Mouse (Mus musculus): ENCODE data around the gene Plekhg4. TPM values are rescaled to one million over a fixed set of nuclear protein-coding genes. Genes with fewer than 3 reads are reported as not detected.

Gene Plekhg4
- polyA plus RNA-seq, 1 experiment from 2014 or later, result 0.55 TPM

DNA sequence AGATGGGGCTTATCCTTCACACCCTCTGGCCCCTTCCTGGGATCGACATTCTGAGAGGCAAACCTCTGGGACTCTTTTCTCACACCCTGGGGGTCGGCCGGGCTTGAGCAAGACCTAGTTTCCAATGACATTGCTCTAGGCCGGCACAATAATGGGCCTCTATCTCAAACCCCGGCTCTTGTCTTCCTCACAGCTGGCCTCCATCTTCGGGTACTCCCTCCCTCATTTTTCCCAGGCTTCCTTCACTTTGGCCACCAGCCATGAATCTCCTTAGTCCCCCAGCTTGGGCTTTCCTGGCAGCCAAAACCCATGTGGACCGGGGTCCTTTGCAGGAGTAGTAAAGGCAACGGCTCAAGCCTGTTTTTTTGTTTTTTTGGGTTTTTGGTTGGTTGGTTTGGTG, 31.7 kb upstream of the Plekhg4 start:
- Histone ChIP-seq H3K36me3 (peaks cover 19% of the 10 kb centered on the region), H3K4me2 (no peak overlapping the region), H3K4me3 (no peak overlapping the region), H3K4me1 (peaks cover 36% of the 10 kb centered on the region), H3K27me3 (no peaks in the 10 kb centered on the region), H3K9me3 (no peaks in the 10 kb centered on the region), H3K9ac (no peak overlapping the region), H3K27ac (no peak overlapping the region; the same call in 1 of the 2 replicates)
- 41% methylated on average over 8 of the region's 8 CpGs for WGBS
- no peak for ATAC-seq (ENCODE audit: insufficient number of reproducible peaks, low FRiP score, low TSS enrichment, low read depth)

DNA sequence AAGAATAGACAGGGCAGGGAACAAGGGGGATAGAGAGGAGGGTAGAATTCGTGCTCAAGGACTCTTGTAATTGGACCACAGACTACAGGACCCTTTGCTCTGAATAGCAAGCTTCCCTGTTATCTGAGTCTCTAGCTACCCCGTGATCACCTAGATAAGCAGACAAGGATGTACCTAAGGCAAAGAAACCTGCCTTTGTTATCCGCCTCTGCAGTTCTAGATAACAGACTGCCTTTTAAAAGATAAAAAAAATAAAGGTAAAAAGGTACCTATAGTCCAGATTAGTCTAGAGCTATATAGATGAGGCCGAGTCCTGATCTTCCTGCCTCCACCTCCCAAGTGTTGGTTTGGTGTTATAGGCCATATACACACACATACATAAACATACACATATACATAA, 30.3 kb upstream of the Plekhg4 start:
- Histone ChIP-seq H3K4me3 (no peak overlapping the region), H3K4me1 (peaks cover 45% of the 10 kb centered on the region), H3K27ac (no peak overlapping the region), H3K9me3 (no peaks in the 10 kb centered on the region), H3K9ac (no peak overlapping the region), H3K27me3 (no peaks in the 10 kb centered on the region), H3K36me3 (peaks cover 7% of the 10 kb centered on the region), H3K4me2 (no peak overlapping the region)
- WGBS, result 85% methylated on average over 4 of the region's 4 CpGs
- no peak for ATAC-seq (ENCODE audit: insufficient number of reproducible peaks, low FRiP score, low TSS enrichment, low read depth)

DNA sequence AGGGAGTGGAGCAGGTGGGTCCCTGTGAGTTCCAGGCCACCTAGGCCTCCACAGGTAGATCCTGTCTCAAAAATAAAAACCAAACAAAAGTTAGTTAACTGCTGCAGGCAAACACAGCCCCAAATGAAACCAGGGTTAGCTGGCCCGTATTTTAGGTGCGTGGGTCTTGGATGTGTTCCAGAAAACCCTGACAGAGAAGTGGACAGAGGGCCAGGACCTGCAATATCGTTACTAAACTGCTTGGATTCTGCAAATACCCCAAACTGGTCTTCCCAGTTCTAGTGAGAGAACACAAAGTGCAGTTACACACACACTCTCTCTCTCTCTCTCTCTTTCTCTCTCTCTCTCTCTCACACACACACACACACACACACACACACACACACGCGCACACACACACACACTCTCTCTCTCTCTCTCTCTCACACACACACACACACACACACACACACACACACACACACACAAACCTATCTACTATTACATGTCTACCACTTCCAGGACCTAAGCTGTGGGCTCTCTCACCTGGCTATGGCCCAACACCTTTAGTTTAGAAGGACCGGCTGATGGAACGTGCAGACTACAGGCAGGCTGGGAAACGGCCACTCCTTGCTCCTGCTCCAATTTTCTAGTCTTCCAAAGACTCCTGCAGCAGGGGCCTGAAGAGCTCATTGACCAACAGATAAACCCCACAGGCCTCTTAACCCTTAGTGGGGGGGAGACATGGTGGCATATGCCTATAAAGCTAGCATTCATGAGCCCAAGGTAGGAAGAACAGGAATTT, 29.1 kb upstream of the Plekhg4 start:
- no peak overlapping the region for H3K4me3 ChIP-seq
- H3K9me3 ChIP-seq, result no peaks in the 10 kb centered on the region
- H3K27me3 ChIP-seq, result no peaks in the 10 kb centered on the region
- no peak overlapping the region; the same call in 1 of the 2 replicates for H3K27ac ChIP-seq
- no peaks in the 10 kb centered on the region for H3K36me3 ChIP-seq
- H3K9ac ChIP-seq, result no peak overlapping the region
- no peak for ATAC-seq (ENCODE audit: insufficient number of reproducible peaks, low FRiP score, low TSS enrichment, low read depth)
- no peak overlapping the region for H3K4me2 ChIP-seq
- 67% methylated on average over 8 of the region's 8 CpGs for WGBS
- peaks cover 47% of the 10 kb centered on the region for H3K4me1 ChIP-seq

DNA sequence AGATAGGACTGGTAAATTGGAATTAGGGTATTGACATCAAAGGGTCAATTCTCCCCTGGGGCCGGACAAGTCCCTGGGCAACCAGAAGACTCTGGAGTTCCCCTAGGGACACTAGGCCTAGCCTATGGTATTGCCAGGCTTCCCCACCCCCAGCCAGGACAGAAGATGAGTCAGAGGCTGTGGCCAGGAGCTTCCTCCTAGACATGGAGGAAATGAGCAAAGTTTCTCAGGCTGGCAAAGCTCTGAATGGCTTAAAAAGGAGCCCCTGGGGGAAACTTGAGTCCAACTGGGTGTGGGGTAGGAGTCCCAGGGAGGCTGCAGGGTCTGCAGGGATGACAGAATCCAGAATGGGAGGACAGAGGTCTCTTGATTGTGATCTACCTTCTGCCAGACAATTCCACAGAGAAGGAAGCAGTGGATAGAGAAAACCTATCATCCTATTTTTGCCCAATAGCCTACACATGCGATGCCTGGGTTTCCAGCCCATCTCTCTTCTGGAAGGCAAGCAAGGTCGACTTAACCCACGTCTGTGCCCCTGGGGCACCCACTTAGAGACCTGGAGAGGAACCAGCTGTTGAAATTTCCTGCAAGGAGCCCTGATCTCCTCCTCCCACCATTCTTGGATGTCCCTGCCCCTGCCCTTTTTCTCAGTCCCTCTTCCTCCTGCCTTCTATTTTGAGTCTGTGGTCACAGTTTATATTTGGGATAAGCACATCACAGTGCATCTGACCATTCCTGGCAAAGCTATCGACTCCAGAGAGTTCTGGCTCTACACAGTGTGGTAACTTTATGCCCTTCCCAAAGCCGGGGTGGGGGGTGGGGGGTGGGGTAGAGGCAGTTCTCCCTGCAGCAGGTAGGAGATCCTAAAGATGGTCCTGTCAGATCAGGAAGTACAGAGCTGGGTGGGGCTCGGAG, 27.8 kb upstream of the Plekhg4 start:
- H3K27me3 ChIP-seq, result no peaks in the 10 kb centered on the region
- no peak overlapping the region for H3K9ac ChIP-seq
- H3K4me2 ChIP-seq, result no peak overlapping the region
- peaks cover 54% of the 10 kb centered on the region for H3K4me1 ChIP-seq
- no peaks in the 10 kb centered on the region for H3K9me3 ChIP-seq
- no peak overlapping the region for H3K4me3 ChIP-seq
- no peaks in the 10 kb centered on the region for H3K36me3 ChIP-seq
- ATAC-seq (ENCODE audit: insufficient number of reproducible peaks, low FRiP score, low TSS enrichment, low read depth), result no peak
- peak overlapping the region; percentile 22 for H3K27ac ChIP-seq
- 51% methylated on average over 7 of the region's 7 CpGs for WGBS

DNA sequence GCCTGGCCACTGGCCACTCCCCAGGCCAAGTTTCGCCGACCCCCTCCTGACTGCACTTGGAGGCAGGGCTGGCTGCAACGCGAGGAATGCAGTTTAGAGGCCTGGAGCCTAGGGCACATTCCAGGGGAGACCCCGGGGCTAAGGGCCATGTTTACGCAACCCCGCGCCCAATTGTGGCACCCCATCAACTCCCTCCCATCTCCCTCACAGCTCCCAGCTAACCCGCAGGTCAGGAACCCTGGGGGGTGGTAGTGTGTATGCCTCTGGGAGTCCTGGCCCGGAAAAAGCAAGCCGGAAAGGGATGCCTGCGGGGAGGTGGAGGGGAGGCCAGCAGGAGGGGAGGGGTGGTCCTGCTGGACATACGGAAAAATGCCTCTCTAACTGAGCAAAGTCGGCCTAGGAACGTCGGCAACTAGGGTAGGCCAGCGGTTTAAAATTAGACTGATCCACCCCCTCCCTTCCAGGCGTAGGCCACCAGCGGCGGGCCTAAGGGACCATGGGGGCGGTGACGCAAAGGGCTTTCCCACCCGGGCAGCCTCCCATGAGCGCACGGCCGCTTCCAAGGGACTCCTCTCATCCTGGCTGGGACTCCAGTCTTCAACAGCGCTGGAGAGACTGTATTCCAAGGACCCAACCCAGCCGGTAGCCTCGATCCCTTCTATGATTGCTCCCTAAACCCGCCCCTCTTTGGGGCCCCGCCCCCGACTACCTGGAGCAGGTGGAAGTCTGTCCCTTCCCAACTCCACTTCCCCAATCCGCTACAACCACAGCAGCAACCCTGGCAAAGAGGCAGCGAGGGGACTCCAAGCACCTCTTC, 26.3 kb upstream of the Plekhg4 start:
- ATAC-seq (ENCODE audit: insufficient number of reproducible peaks, low FRiP score, low TSS enrichment, low read depth), result peak; percentile 0; the same call in 1 of the 2 replicates
- Histone ChIP-seq H3K4me1 (peaks cover 51% of the 10 kb centered on the region), H3K36me3 (no peaks in the 10 kb centered on the region), H3K4me3 (peak overlapping the region; percentile 61), H3K9me3 (no peaks in the 10 kb centered on the region), H3K9ac (peak overlapping the region; percentile 60), H3K27ac (peak overlapping the region; percentile 85), H3K4me2 (peak overlapping the region; percentile 98), H3K27me3 (no peaks in the 10 kb centered on the region)
- WGBS, result 3% methylated on average over 34 of the region's 34 CpGs

DNA sequence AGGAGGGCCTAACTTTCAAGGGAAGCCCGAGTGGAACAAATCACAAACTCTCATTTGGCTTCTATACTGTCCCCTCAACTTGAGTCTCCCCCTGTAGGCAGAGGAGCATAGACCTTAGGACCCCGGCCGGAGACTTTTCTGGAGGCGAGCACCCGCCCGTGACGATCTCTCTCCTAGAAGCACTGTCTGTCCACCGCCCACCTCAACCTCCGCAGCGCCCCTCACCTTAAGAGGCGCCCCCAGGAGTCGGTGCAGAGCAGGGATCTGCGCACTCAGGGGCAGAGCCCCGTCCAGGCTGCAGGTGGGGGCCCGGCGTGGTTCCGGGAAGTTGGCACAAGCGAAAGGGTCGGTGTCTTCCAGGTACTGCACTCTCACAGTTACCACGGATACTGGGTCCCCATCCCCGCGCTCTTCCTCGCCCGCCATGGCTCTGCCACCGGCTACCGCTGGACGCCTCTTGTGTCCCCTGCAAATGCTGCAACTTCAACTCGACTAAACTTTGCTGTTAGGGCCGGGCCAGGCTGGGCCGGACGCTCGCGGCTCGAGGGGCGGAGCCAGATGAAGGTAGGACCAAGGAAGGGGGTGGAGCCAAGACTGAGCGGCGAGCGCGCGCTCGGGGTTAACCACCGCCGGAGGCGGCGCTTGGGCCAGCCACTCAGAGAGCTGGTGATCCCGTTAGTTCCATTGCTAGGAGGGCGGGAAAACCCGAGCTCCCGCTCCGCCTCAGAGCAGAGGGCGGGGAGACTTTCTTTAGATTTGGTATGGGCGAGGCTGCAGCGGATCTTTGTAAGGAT, 25.4 kb upstream of the Plekhg4 start, which contains the start of gene Fhod1:
Gene Fhod1, minus strand, starts transcription at position 526 of the 794 bp plus-strand sequence.
- no peaks in the 10 kb centered on the region for H3K36me3 ChIP-seq
- WGBS, result under 1% methylated on average over 53 of the region's 53 CpGs
- peak within 1 kb of the TSS; percentile 61 for H3K4me3 ChIP-seq
- peak within 1 kb of the TSS; percentile 67 for H3K9ac ChIP-seq
- peak within 1 kb of the TSS; percentile 85 for H3K27ac ChIP-seq
- no peaks in the 10 kb centered on the region for H3K9me3 ChIP-seq
- no peaks in the 10 kb centered on the region for H3K27me3 ChIP-seq
- H3K4me2 ChIP-seq, result peak within 1 kb of the TSS; percentile 98
- H3K4me1 ChIP-seq, result peaks cover 51% of the 10 kb centered on the region
- peak; percentile 91 for ATAC-seq (ENCODE audit: insufficient number of reproducible peaks, low FRiP score, low TSS enrichment, low read depth)

DNA sequence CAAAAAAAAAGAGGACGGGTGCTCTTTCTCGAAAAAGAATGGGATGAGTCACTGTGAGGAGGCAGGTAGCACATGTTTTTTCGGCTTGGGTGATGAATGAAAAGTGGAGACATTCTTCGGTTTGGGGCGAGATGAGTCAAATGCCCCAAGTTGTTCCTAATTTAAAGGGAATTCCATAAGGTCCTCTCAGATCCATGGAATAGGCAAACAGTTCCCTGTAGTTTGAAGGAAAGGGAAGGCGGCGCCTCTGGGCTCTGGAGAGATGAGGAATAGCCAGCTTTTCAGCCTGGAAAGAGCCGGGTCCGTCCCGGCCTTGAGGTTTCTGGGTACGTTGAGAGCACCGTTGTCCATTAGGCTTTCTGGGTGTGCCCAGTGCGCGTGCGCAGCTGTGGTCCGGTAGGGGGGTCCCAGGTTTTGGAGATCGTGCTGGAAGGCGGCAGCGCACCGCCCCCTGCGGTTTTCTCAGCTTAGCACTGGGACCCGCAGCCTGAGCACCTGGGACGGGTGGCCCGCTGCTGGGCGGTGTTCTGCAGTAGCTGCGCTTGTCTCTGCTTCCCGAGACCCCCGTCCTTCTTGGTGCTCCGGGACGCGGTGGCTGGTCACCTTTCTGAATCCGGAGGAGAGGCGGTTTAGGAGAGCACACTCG, 24.5 kb upstream of the Plekhg4 start, which contains the start of gene Slc9a5:
Gene Slc9a5, plus strand, starts transcription at position 394 of the 646 bp plus-strand sequence.
- WGBS, result 0% methylated on average over 34 of the region's 34 CpGs
- no peak for ATAC-seq (ENCODE audit: insufficient number of reproducible peaks, low FRiP score, low TSS enrichment, low read depth)

DNA sequence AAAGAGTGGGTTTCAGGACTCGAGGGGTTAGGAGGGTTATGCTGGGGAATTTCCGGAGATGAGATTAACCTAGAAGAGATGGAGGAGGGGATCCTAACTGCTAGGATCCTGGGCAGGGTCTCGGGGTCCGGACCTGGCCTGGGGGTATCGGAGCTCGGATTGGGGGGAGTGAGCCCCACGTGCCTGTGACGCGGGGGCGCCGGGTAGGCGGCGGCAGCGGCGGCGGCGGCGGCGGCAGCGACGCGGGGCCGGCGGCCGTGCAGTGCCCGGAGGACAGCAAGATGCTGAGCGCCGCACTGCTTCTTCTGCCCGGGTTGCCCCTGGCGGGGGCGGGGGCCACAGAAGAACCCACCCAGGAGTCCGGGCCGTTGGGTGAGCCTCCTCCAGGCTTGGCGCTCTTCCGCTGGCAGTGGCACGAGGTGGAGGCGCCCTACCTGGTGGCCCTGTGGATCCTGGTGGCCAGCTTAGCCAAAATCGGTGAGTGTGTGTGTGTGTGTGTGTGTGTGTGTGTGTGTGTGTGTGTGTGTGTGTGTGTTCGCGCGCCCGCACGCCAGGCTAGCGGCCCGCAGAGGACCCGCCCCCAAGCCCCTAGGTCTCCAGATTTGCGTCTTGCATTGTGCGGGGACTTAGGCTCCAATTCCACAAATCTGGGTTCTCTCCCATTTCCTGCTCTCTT, 23.8 kb upstream of the Plekhg4 start:
- ATAC-seq (ENCODE audit: insufficient number of reproducible peaks, low FRiP score, low TSS enrichment, low read depth), result no peak
- peak overlapping the region; percentile 82 for H3K27ac ChIP-seq

More for the DNA sequence above, 24.5 kb upstream of the Plekhg4 start, which contains the start of gene Slc9a5:
- H3K9me3 ChIP-seq, result no peaks in the 10 kb centered on the region
- H3K4me1 ChIP-seq, result peaks cover 52% of the 10 kb centered on the region
- H3K36me3 ChIP-seq, result no peaks in the 10 kb centered on the region
- H3K9ac ChIP-seq, result peak within 1 kb of the TSS; percentile 67
- peak within 1 kb of the TSS; percentile 98 for H3K4me2 ChIP-seq
- H3K4me3 ChIP-seq, result peak within 1 kb of the TSS; percentile 61
- H3K27me3 ChIP-seq, result no peaks in the 10 kb centered on the region
- H3K27ac ChIP-seq, result peak within 1 kb of the TSS; percentile 85

DNA sequence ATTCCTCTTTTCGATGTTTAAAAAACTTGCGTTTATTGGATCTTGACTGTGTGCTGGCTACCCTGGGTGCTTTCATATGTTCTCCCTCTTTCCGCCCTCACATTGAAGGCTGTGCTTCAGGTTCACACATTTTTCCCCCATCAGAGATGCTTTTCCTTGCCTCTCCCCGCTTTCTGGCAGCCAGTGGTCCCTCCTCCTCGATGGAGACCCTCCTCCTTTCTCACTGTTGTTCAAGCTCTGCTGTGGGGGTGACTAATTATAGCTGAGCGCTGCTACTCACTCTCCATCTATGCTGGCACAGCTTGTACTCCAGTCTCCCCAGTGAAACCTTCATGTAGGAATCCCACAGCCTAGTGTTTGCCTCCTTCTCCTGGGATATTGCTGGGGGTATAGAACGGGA, 22.9 kb upstream of the Plekhg4 start:
- ATAC-seq (ENCODE audit: insufficient number of reproducible peaks, low FRiP score, low TSS enrichment, low read depth), result no peak
- H3K9ac ChIP-seq, result no peak overlapping the region
- peak overlapping the region; percentile 61 for H3K4me3 ChIP-seq
- no peak overlapping the region for H3K27ac ChIP-seq
- H3K36me3 ChIP-seq, result no peaks in the 10 kb centered on the region
- 32% methylated on average over 7 of the region's 7 CpGs for WGBS
- H3K9me3 ChIP-seq, result no peaks in the 10 kb centered on the region
- peaks cover 54% of the 10 kb centered on the region for H3K4me1 ChIP-seq
- peak overlapping the region; percentile 98 for H3K4me2 ChIP-seq
- no peaks in the 10 kb centered on the region for H3K27me3 ChIP-seq

More for the DNA sequence above, 23.8 kb upstream of the Plekhg4 start:
- Histone ChIP-seq H3K9me3 (no peaks in the 10 kb centered on the region), H3K27me3 (no peaks in the 10 kb centered on the region), H3K4me2 (peak overlapping the region; percentile 98), H3K9ac (peak overlapping the region; percentile 67), H3K4me3 (peak overlapping the region; percentile 61), H3K36me3 (no peaks in the 10 kb centered on the region), H3K4me1 (peaks cover 53% of the 10 kb centered on the region)
- WGBS, result 1% methylated on average over 41 of the region's 48 CpGs

DNA sequence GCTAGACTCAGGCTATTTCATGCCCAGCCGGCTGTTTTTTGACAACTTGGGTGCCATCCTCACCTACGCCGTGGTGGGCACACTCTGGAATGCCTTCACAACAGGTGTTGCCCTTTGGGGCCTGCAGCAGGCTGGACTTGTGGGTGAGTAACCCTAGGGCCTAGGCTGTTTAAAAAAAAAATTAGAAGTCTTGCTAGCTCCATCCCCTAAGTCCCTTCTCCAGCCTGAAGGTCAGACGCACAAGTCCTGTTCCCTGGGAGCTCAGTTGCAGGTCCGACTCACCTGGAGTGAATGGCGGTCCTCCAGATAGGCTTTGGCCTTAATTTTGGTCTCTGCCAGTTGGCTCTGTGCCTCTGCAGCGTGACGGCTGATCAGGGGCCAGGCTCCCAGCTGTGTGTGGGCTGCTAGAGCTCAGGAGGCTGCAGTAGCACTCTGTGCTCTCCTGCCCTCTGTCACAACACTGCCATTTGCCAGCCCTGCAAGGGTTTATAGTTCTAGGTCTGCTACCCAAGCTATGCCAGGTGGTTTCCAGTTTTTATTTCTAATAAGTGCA, 19.4 kb upstream of the Plekhg4 start:
- H3K27me3 ChIP-seq, result no peaks in the 10 kb centered on the region
- H3K4me2 ChIP-seq, result no peak overlapping the region
- peaks cover 12% of the 10 kb centered on the region for H3K36me3 ChIP-seq
- H3K4me1 ChIP-seq, result peaks cover 32% of the 10 kb centered on the region
- no peaks in the 10 kb centered on the region for H3K9me3 ChIP-seq
- no peak overlapping the region for H3K4me3 ChIP-seq
- ATAC-seq (ENCODE audit: insufficient number of reproducible peaks, low FRiP score, low TSS enrichment, low read depth), result no peak
- H3K9ac ChIP-seq, result no peak overlapping the region
- 63% methylated on average over 8 of the region's 8 CpGs for WGBS
- no peak overlapping the region for H3K27ac ChIP-seq

All from limb, embryonic 15.5 days (tissue).